Mouse (Mus musculus) intestine, embryonic 15.5 days (tissue): Measurements from ENCODE around the gene Bckdha. TPM values are rescaled to one million over a fixed set of nuclear protein-coding genes. Genes with fewer than 3 reads are reported as not detected.
A peak's percentile ranks its signal among the peaks of the same experiment; 100 is the strongest.

ENCODE experiments used
- ATAC-seq: fragments of 200-750 bp; cut with Nextera tagmentation; 2 replicates; pipeline ENCODE4 v1.8.0; 2017; ENCODE audit warnings: moderate TSS enrichment, moderate library complexity
- H3K27ac ChIP-seq: fragments of 300-500 bp; sonication (generic); 2 replicates; pipeline ENCODE4 v1.5.1; 2015; ENCODE audit warnings: mild to moderate bottlenecking, inconsistent platforms
- H3K27me3 ChIP-seq: fragments of 300-500 bp; sonication (generic); replicated peaks from 2 replicates; pipeline ENCODE4 v1.6.1; 2015; ENCODE audit warnings: inconsistent platforms
- H3K36me3 ChIP-seq: fragments of 300-500 bp; sonication (generic); 2 replicates; pipeline ENCODE4 v1.6.1; 2015; ENCODE audit warnings: inconsistent platforms
- H3K4me1 ChIP-seq: fragments of 300-500 bp; sonication (generic); replicated peaks from 2 replicates; pipeline ENCODE4 v1.6.1; 2015; ENCODE audit warnings: inconsistent platforms
- H3K4me2 ChIP-seq: fragments of 300-500 bp; sonication (generic); replicated peaks from 2 replicates; pipeline ENCODE4 v1.6.1; 2015; ENCODE audit warnings: mild to moderate bottlenecking, inconsistent platforms
- H3K4me3 ChIP-seq: fragments of 300-500 bp; sonication (generic); replicated peaks from 2 replicates; pipeline ENCODE4 v1.5.1; 2015; ENCODE audit warnings: inconsistent platforms
- H3K9ac ChIP-seq: fragments of 300-500 bp; sonication (generic); 2 replicates; pipeline ENCODE4 v1.6.1; 2015; ENCODE audit warnings: inconsistent platforms
- H3K9me3 ChIP-seq: fragments of 300-500 bp; sonication (generic); 2 replicates; pipeline ENCODE4 v1.6.1; 2016; ENCODE audit warnings: inconsistent platforms
- WGBS: fragments of 180-500 bp; shearing (Covaris S2); methylation state at CpG from one replicate; pipeline ENCODE4 v1.1.7; 2015; 5-methylcytosine and 5-hydroxymethylcytosine counted together
- polyA plus RNA-seq: library from polyadenylated mRNA; unstranded; fragments of >200 nt; fragmentation: Nextera tagmentation; extraction: Ambion mirVana; gene quantifications from 2 replicates; pipeline ENCODE4 v1.2.1, GENCODE M21; 2015

Gene Bckdha
- polyA plus RNA-seq, 1 experiment from 2014 or later: 44.7 TPM

DNA sequence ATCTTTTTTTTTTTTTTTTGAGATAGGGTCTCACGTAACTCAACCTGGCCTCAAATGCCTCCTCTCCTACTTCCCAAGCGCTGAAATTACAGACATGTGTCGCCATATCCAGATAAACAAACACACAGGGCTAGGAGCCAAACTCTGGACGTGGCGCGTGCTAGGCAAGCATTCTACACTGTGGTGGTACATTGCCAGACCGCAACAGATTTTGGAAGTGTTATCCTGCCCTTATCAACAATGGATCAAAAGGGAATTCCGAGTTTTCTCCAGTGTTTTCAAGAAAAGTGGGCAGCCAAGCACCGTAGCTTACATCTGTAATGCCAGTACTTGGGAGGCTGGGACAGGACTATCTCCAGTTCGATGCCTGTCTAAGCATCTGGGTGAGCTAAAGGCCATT lies 996 bp downstream of the Bckdha start:
- H3K4me2 ChIP-seq: peak overlapping the region; percentile 76
- peak overlapping the region; percentile 61 for H3K9ac ChIP-seq
- 37% methylated on average over 10 of the region's 10 CpGs for WGBS
- no peaks in the 10 kb centered on the region for H3K36me3 ChIP-seq
- no peaks in the 10 kb centered on the region for H3K9me3 ChIP-seq
- peak overlapping the region; percentile 55 for H3K4me3 ChIP-seq
- ATAC-seq: no peak
- no peaks in the 10 kb centered on the region for H3K27me3 ChIP-seq
- H3K4me1 ChIP-seq: peaks cover 10% of the 10 kb centered on the region; the same call in 1 of the 2 replicates
- H3K27ac ChIP-seq: no peak overlapping the region

DNA sequence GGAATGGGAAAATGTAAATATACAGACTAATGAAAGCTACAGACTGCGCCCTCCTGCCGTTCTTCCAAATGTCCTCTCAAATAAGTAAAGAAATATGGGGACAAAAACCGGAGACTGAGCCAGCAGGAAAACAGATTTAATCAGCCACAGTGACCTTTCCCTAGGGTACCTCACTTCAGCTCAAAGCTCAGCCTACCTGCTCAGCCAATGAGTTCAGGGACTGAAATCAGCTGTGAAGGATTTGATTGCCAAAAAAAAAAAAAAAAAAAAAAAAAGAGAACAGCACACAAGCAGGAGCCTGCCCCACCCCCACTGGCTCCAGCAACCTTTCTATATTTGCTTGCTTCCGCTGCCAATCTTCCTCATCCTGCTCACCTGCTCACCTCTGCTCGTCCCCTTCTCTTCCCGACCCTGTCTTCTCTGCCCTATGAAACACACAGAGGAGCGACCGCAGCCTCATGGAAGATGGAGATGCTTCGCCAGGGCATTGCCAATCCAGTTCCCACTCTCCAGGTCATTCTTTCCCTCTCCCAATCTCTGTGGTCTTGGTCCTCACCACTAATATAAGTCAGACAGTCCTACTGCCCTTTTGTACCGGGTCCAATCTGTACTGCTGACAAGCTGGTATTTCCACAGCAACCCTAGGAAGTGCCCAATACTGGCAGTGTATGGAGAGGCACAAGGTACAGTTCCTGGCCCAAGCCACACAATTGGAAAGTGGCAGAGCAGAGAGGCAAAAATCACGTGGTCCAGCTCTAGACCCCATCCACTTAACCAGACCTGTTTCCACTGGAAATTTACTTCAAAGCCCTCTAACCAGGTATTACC lies 3.0 kb downstream of the Bckdha start:
- no peak for ATAC-seq
- Histone ChIP-seq H3K9me3 (no peaks in the 10 kb centered on the region), H3K4me3 (no peak overlapping the region), H3K27me3 (no peaks in the 10 kb centered on the region), H3K9ac (no peak overlapping the region), H3K27ac (no peak overlapping the region), H3K4me1 (peaks cover 10% of the 10 kb centered on the region; the same call in 1 of the 2 replicates), H3K36me3 (no peaks in the 10 kb centered on the region), H3K4me2 (no peak overlapping the region)
- 70% methylated on average over 11 of the region's 11 CpGs for WGBS

DNA sequence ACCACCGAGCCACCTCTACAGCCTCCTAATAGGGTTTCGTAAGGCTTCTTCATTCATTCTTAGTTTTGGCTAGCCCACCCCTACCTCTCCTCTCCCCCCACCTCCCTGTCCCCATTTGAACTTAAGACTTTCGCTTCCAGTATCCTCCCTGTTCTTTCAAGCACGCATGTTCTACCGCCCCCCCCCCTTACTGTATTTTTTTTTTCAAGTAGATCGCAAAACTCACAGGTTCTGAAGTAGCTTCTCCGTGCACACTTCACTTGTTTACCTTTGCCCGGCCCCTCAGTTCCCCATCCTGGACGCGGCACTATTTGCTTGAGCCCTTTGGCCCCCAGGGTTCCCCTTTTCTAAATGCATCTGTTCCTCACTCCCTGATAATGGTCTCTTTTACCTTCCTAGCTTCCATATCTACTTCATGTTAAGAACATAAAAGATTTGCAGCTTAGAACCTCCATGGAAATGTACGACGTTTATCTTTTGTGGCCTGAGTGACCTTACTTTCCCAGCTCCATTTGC lies 6.5 kb downstream of the Bckdha start:
- 77% methylated on average over 12 of the region's 12 CpGs for WGBS
- Histone ChIP-seq H3K27me3 (no peaks in the 10 kb centered on the region), H3K4me2 (no peak overlapping the region), H3K9ac (no peak overlapping the region), H3K9me3 (no peaks in the 10 kb centered on the region), H3K36me3 (no peaks in the 10 kb centered on the region), H3K4me1 (no peaks in the 10 kb centered on the region), H3K4me3 (no peak overlapping the region), H3K27ac (no peak overlapping the region)
- no peak for ATAC-seq

DNA sequence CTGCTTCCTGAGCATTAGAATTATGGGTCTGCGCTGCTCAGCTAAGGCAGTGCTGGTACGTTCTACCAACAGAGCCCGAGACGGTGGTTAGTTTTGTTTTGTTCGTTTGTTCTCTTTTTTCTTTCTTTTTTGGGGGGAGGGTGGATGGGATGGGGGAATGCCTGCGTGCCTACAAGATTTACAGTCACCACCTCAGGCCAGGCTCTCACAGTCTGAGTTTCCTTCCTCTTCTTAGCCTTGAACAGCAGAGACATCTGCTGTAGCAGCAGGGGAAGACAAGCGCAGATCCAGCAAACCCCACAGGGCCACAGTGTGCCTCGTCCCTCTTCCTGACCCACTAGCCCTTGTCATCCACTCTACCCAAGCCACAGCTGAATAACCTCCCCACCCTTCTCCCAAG lies 7.5 kb downstream of the Bckdha start:
- 89% methylated on average over 8 of the region's 8 CpGs for WGBS
- ATAC-seq: no peak
- Histone ChIP-seq H3K4me2 (no peak overlapping the region), H3K4me1 (no peaks in the 10 kb centered on the region), H3K27me3 (no peaks in the 10 kb centered on the region), H3K9ac (no peak overlapping the region), H3K4me3 (no peak overlapping the region), H3K9me3 (no peaks in the 10 kb centered on the region), H3K27ac (no peak overlapping the region), H3K36me3 (no peaks in the 10 kb centered on the region)

DNA sequence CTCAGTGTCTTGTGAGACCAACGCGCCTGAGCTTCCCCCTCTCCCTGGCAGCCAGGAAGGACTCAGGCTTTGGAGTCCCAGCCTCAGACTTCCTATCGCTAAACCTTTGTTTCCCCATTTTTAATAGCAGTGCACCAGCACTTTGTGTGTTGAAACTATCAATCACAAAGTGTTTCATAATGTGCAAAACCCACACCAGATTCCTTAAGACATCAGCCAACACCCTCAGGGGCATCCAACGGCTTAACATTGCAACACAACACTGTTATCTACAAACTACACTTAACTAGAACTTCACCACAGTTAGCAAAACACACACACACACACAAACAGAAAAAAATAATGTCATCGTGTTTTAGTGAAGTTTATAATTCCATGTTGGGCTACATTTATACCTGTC lies 8.9 kb downstream of the Bckdha start:
- Histone ChIP-seq H3K9me3 (no peaks in the 10 kb centered on the region), H3K4me3 (no peak overlapping the region), H3K4me1 (no peaks in the 10 kb centered on the region), H3K36me3 (no peaks in the 10 kb centered on the region), H3K27me3 (no peaks in the 10 kb centered on the region), H3K4me2 (no peak overlapping the region), H3K27ac (no peak overlapping the region), H3K9ac (no peak overlapping the region)
- WGBS: 76% methylated on average over 5 of the region's 5 CpGs
- no peak for ATAC-seq

DNA sequence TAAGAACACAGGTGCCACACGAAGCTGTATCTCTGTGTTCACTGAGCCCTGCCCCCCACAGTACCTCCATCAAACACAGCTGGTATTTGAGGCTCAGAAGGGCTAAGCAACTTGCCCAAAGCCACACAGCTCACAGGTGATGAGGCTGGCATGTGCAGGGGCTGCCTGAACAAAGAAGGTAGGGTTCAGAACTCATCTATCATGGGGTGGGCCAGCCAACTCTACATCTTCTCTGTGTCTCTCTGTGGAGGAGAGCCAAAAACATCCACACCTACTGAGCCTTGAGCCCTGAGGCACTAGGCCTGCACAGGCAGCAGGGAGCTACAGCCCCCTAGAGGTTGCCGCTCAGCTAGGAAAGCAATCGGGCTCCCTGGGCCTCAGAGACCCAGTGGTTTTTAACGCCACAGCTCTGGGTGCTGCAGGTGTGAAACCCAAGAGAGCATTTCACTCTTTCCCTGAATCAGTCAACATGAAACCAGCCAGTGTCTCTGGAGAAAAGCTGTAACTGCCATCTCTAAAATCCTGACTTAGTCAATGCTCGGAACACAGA lies 11.1 kb downstream of the Bckdha start:
- H3K9ac ChIP-seq: no peak overlapping the region
- H3K36me3 ChIP-seq: no peaks in the 10 kb centered on the region
- H3K27ac ChIP-seq: no peak overlapping the region
- no peak overlapping the region for H3K4me3 ChIP-seq
- 53% methylated on average over 5 of the region's 5 CpGs for WGBS
- H3K4me1 ChIP-seq: no peaks in the 10 kb centered on the region
- no peaks in the 10 kb centered on the region for H3K9me3 ChIP-seq
- no peak for ATAC-seq
- H3K27me3 ChIP-seq: no peaks in the 10 kb centered on the region
- no peak overlapping the region for H3K4me2 ChIP-seq

DNA sequence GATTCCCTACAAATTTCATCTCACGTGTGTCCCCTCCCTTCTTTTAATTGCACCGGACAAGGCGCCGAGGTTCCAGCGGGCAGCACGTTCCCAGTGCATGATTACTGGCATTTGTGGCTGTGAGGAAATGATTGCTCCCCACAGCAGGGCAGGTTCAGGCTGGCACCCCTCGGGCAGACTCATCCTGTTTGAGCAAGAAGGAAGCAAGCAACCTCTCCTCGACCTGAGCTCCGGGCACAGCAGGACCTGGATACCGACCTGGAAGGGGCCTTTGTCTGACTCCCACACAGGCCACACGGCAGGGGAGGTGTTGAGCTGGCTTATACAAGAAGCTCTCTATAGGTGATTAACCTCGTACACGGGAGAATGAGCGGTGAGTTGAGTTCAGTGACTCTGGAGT lies 13.7 kb downstream of the Bckdha start:
- H3K4me3 ChIP-seq: no peak overlapping the region
- WGBS: 70% methylated on average over 14 of the region's 14 CpGs
- no peak for ATAC-seq

DNA sequence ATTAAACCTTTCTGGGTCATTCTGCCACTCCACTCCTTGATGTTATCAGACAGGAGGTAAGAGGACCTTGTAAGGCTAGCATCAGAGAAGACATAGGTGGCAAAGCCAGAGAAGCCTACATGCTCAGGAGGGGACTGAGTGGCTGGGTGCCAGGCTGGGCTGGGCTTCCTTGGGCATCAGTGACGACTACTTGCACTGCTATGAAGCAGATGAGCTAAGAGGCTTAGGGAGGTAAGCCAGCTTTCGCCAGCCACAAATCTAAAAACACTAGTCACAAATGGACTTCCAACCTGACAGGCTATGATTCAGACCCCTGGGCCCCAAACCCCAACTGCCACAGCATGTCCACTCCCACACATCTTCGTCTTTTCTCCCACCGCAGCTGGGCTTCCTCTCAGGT lies 14.2 kb downstream of the Bckdha start:
- WGBS: 76% methylated on average over 4 of the region's 4 CpGs
- H3K9me3 ChIP-seq: no peaks in the 10 kb centered on the region
- H3K27me3 ChIP-seq: no peaks in the 10 kb centered on the region
- no peak overlapping the region for H3K27ac ChIP-seq
- no peak overlapping the region for H3K9ac ChIP-seq
- no peaks in the 10 kb centered on the region for H3K4me1 ChIP-seq
- no peak overlapping the region for H3K4me3 ChIP-seq
- no peak overlapping the region for H3K4me2 ChIP-seq
- ATAC-seq: no peak
- no peaks in the 10 kb centered on the region for H3K36me3 ChIP-seq

More for the DNA sequence above, 13.7 kb downstream of the Bckdha start:
- Histone ChIP-seq H3K9me3 (no peaks in the 10 kb centered on the region), H3K4me2 (no peak overlapping the region), H3K36me3 (no peaks in the 10 kb centered on the region), H3K27ac (no peak overlapping the region), H3K9ac (no peak overlapping the region), H3K4me1 (no peaks in the 10 kb centered on the region), H3K27me3 (no peaks in the 10 kb centered on the region)

DNA sequence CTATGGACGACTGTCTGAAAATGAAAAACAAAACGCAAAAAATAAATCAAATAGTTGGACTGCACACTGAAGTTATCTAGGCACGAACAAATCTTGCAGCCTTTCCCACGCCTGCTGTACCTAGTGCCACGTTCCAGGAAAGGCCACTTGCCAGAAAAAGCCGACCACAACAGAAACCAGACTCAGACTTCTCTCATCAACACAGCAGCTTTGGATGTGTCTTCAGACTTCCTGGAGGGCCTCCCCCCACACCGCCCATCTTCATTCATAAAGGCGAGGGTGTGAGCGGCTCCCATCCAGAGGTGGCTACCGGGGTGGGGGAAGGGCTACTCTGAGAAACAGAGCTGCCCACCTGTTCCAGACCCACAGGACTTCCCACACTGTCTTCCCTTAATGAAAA lies 14.6 kb downstream of the Bckdha start:
- ATAC-seq: no peak
- Histone ChIP-seq H3K4me3 (no peak overlapping the region), H3K27me3 (no peaks in the 10 kb centered on the region), H3K4me1 (no peaks in the 10 kb centered on the region), H3K27ac (no peak overlapping the region), H3K4me2 (no peak overlapping the region), H3K36me3 (no peaks in the 10 kb centered on the region), H3K9ac (no peak overlapping the region), H3K9me3 (no peaks in the 10 kb centered on the region)
- 76% methylated on average over 10 of the region's 10 CpGs for WGBS

DNA sequence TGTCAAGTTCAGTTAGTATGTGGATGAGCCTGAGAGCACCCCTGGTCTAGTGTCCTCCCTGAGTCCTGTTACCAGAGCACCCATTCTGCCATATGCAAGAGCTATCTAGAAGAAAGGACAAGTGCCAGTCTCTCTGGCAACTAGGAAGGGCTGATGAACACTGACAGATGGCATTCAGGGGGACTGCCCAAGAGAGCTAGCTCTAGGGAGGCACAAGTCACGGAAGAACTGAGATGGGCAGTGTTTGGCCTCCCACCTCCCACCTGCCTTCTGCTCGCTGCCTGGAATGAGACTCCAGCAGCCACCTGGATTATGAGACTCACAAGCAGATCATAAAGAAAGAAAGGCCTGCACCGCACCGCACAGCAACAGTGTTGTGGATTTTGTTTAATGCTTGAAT lies 19.0 kb downstream of the Bckdha start:
- Histone ChIP-seq H3K4me3 (no peak overlapping the region), H3K27ac (no peak overlapping the region), H3K4me1 (no peaks in the 10 kb centered on the region), H3K9me3 (no peaks in the 10 kb centered on the region), H3K4me2 (no peak overlapping the region), H3K9ac (no peak overlapping the region), H3K36me3 (0 out of 2 replicates have a peak, but pooled peaks cover 2% of the 10 kb centered on the region), H3K27me3 (no peaks in the 10 kb centered on the region)
- WGBS: 88% methylated on average over 4 of the region's 4 CpGs
- ATAC-seq: no peak

DNA sequence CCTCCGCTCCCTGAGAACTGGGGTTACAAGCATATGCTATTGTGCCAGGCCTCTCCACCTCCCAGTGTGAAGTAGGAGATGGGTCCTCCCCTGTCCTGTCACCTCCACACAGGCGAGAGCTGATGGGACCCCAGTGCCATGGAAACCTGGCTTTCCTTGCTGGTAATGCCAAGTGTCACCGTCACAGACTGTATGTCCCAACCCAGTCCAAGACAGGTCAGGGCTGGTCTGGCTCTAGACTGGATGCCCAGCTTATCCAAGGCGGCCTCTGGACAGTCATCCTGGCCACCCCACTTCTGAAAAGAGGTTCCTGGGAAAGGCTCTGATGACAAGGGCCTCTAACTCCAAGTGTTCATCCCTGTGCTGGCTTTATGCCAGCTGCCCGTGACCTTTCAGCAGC lies 21.7 kb downstream of the Bckdha start:
- ATAC-seq: no peak
- Histone ChIP-seq H3K4me1 (no peaks in the 10 kb centered on the region), H3K9me3 (no peaks in the 10 kb centered on the region), H3K27ac (no peak overlapping the region), H3K36me3 (0 out of 2 replicates have a peak, but pooled peaks cover 2% of the 10 kb centered on the region), H3K4me2 (no peak overlapping the region), H3K4me3 (no peak overlapping the region), H3K27me3 (no peaks in the 10 kb centered on the region), H3K9ac (no peak overlapping the region)
- WGBS: 91% methylated on average over 5 of the region's 5 CpGs

DNA sequence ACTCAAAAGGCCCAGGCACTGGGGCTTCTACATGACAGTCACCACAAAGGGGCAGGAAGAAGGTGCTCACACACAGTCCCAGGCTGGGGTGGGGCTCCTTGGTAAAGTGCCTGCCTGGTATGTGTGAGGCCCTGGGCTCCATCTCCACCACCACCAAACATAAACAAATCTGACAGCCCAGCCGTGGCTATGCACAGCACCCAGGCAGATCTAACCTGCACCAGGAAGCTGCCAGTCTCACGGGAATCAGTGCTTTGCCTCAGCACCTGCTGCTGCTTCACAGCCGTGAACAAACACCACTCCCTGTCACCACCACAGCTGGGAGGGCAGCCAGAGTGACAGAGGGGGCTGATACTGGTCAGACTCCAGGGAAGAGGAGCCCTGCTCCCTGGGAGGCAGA lies 22.4 kb downstream of the Bckdha start:
- no peak overlapping the region for H3K4me2 ChIP-seq
- whole genome bisulfite sequencing: 27% methylated on average over 3 of the region's 3 CpGs
- no peaks in the 10 kb centered on the region for H3K4me1 ChIP-seq
- ATAC-seq: no peak
- no peak overlapping the region for H3K27ac ChIP-seq
- 0 out of 2 replicates have a peak, but pooled peaks cover 2% of the 10 kb centered on the region for H3K36me3 ChIP-seq
- H3K27me3 ChIP-seq: no peaks in the 10 kb centered on the region
- H3K4me3 ChIP-seq: no peak overlapping the region
- no peaks in the 10 kb centered on the region for H3K9me3 ChIP-seq
- H3K9ac ChIP-seq: no peak overlapping the region

DNA sequence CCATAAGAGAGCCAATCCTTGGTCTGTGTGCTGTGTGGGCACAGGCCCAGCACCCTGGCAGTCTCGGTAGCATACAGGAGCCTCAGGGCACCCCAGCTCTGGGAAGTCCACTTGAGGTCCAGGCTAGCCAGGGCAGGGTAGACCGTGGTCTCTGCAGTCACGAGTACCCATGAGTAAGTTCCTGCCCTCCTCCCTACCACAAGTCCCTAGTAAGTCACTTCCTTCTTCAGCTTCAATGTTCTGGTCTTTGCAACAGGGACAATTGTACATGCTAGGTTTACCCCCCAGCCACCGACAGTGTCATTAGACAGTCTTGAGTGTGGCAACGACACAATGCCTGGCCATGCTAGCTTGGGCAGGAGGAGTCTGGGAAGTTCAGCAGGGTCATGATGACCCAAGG lies 26.1 kb downstream of the Bckdha start:
- Histone ChIP-seq H3K9me3 (no peaks in the 10 kb centered on the region), H3K4me1 (peaks cover 11% of the 10 kb centered on the region), H3K9ac (no peak overlapping the region), H3K27me3 (no peaks in the 10 kb centered on the region), H3K36me3 (0 out of 2 replicates have a peak, but pooled peaks cover 13% of the 10 kb centered on the region), H3K4me3 (no peak overlapping the region), H3K4me2 (no peak overlapping the region), H3K27ac (no peak overlapping the region)
- no peak for ATAC-seq
- WGBS: 91% methylated on average over 5 of the region's 5 CpGs
